Mouse (Mus musculus) cortical plate, adult 2 months (tissue): Measurements from ENCODE around the gene Mab21l1.

Experiments
- CTCF ChIP-seq: fragments of 200-500 bp; IDR thresholded peaks from 2 replicates; pipeline ENCODE4 v1.5.1; 2011; ENCODE audit warnings: mild to moderate bottlenecking, control low read depth, low read length; ENCODE audit not compliant: insufficient read depth; ENCODE audit errors: extremely low read depth
- POLR2A ChIP-seq: fragments of 200-500 bp; IDR thresholded peaks from 2 replicates; pipeline ENCODE4 v1.6.1; 2011; ENCODE audit warnings: mild to moderate bottlenecking, low read length, control low read depth; ENCODE audit not compliant: insufficient read depth; ENCODE audit errors: extremely low read depth

DNA sequence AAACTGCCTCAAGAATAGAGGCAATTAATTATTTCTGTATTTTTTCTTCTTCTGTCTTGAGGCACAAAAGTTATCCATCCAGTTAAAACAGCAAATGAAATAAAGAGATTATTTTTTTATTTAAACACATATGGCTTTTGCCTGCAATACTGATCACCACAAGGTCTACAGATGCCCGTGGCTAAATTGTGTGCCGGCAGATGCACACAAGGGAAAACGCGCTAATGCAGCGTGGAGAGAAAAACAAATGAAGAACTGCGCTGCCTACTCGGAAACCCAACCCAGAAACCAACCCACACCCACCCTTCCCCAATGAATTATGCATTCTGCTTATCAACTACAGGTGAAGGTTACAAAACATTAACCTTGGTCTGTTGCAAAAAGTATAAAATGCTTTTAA is 7.1 kb upstream of the Mab21l1 start:
- no peak for TF ChIP-seq CTCF
- TF ChIP-seq POLR2A = no peak
